Comparison of ENCODE assay signal across 15 mouse cellular contexts in the genomic region with DNA sequence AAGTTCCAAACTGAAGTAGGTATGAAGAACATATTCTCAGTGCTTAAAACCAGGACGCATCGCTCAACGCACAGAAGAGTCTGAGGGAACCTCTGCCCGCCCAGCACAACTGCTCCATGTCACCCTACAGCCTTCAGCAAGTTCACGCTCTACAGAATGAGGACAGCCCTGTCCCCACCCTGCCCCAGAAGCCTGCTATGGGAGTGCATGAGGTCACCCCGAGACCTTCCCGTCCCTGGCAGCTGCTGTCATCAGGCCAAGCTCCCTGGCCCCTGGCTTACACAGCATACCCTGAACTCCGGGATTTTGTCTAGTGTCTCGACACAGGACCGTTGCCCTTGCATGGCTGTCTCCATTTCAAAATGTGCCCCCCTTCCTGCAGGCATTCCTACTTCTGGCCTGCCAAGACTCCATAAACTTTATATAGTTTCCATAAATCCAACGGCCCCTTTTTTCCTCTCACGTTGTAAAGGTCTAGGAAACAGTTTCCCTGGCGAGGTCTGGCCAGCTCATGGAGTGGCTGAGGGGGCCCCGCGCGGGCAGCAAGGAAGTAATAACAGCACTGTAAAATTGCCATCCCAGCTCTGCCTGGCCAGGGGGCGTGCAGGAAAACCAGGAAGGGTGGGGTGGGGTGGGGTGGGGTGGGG. TPM values are rescaled to one million over a fixed set of nuclear protein-coding genes. Genes with fewer than 3 reads are reported as not detected.
DNase-seq lines count a peak whose midpoint lies in the region; ATAC-seq and TF ChIP-seq lines count a peak whose summit lies in the region.
"Had no signal": no experiment of that assay in that cellular context is flagged by ENCODE, and none has a peak within 500 bp of the region (broad histone marks: within the 10 kb centered on the region; RNA-seq: fewer than 3 reads in every experiment).

No protein-coding gene starts in this region.

- WGBS in heart, embryonic 15.5 days = 58% methylated on average over 17 of the region's 17 CpGs
- WGBS in heart, adult 2 months = 55% methylated on average over 17 of the region's 17 CpGs
- 60% methylated on average over 17 of the region's 17 CpGs for WGBS in lung, postnatal 0 days
- WGBS in limb, embryonic 13.5 days = 24% methylated on average over 17 of the region's 17 CpGs

- TF ChIP-seq CTCF in heart, adult 2 months (IDR thresholded peaks at IDR 0.05) = no peak
- TF ChIP-seq CTCF in lung, postnatal 0 days (IDR thresholded peaks at IDR 0.05) = no peak

- no peak for TF ChIP-seq POLR2A in heart, adult 2 months (IDR thresholded peaks at IDR 0.05; ENCODE audit: insufficient read depth, low read depth, low read length)

- no peak overlapping the region for H3K9ac ChIP-seq in heart, embryonic 15.5 days
- no peak overlapping the region for H3K9ac ChIP-seq in heart, adult 2 months (ENCODE audit: low read depth, low read length)
- no peak overlapping the region for H3K9ac ChIP-seq in lung, postnatal 0 days (replicated peaks; ENCODE audit: low read depth)
- H3K9ac ChIP-seq in limb, embryonic 13.5 days = no peak overlapping the region
- H3K9ac ChIP-seq: liver, embryonic 13.5 days; neural tube, embryonic 13.5 days had no signal

- ATAC-seq in heart, embryonic 15.5 days (replicated peaks; ENCODE audit: insufficient number of reproducible peaks, insufficient read depth, low FRiP score, low read depth) = peak; percentile 66
- peak; percentile 52 for ATAC-seq in lung, postnatal 0 days
- peak; percentile 83 for ATAC-seq in limb, embryonic 13.5 days (ENCODE audit: low FRiP score, low read depth)
- ATAC-seq: inflammation-experienced regulatory T-cells, adult 6 months had no signal

- H3K27ac ChIP-seq in heart, embryonic 15.5 days = no peak overlapping the region
- H3K27ac ChIP-seq in heart, adult 2 months = no peak overlapping the region
- no peak overlapping the region for H3K27ac ChIP-seq in lung, postnatal 0 days (ENCODE audit: low read length)
- H3K27ac ChIP-seq in limb, embryonic 13.5 days = peak overlapping the region; percentile 76; the same call in 1 of the 2 replicates
- H3K27ac ChIP-seq: liver, embryonic 13.5 days; neural tube, embryonic 13.5 days had no signal

- H3K4me2 ChIP-seq in heart, embryonic 15.5 days = peak overlapping the region; percentile 33; the same call in 1 of the 2 replicates
- no peak overlapping the region for H3K4me2 ChIP-seq in lung, postnatal 0 days (replicated peaks; ENCODE audit: low read depth, low read length)
- H3K4me2 ChIP-seq in limb, embryonic 13.5 days (replicated peaks) = peak overlapping the region; percentile 48
- H3K4me2 ChIP-seq: liver, embryonic 13.5 days; neural tube, embryonic 13.5 days had no signal

- intact Hi-C loops in heart, adult 2 months (cut with DNase I) = no loop called here

- H3K9me3 ChIP-seq in heart, embryonic 15.5 days (replicated peaks) = no peaks in the 10 kb centered on the region
- H3K9me3 ChIP-seq in lung, postnatal 0 days (ENCODE audit: low read length) = no peaks in the 10 kb centered on the region
- no peaks in the 10 kb centered on the region for H3K9me3 ChIP-seq in limb, embryonic 13.5 days
- H3K9me3 ChIP-seq: hindbrain, embryonic 10.5 days; liver, embryonic 13.5 days; megakaryocyte, embryonic 14.5 days; neural tube, embryonic 13.5 days had no signal

- H3K4me1 ChIP-seq in heart, embryonic 15.5 days (replicated peaks) = peaks cover 7% of the 10 kb centered on the region
- no peaks in the 10 kb centered on the region for H3K4me1 ChIP-seq in heart, adult 2 months (ENCODE audit: control insufficient read depth, insufficient read depth, low read length)
- no peaks in the 10 kb centered on the region for H3K4me1 ChIP-seq in lung, postnatal 0 days (ENCODE audit: insufficient read depth, low read depth, low read length)
- H3K4me1 ChIP-seq in limb, embryonic 13.5 days = peaks cover 74% of the 10 kb centered on the region
- H3K4me1 ChIP-seq: liver, embryonic 13.5 days had no signal

- no peak for TF ChIP-seq EP300 in heart, adult 2 months (IDR thresholded peaks at IDR 0.05; ENCODE audit: insufficient read depth, low read depth, low read length)
- TF ChIP-seq EP300 in lung, postnatal 0 days (IDR thresholded peaks at IDR 0.05) = no peak

- no peaks in the 10 kb centered on the region for H3K27me3 ChIP-seq in heart, embryonic 15.5 days
- H3K27me3 ChIP-seq in heart, adult 2 months (ENCODE audit: control insufficient read depth, insufficient read depth, low read length) = no peaks in the 10 kb centered on the region
- H3K27me3 ChIP-seq in lung, postnatal 0 days (replicated peaks; ENCODE audit: insufficient read depth, low read length) = no peaks in the 10 kb centered on the region
- peaks cover 85% of the 10 kb centered on the region for H3K27me3 ChIP-seq in limb, embryonic 13.5 days
- H3K27me3 ChIP-seq: liver, embryonic 13.5 days; neural tube, embryonic 13.5 days had no signal

- no peaks in the 10 kb centered on the region for H3K79me2 ChIP-seq in heart, adult 2 months (replicated peaks; ENCODE audit: control insufficient read depth, insufficient read depth, low read length)

- no peaks in the 10 kb centered on the region for H3K36me3 ChIP-seq in heart, embryonic 15.5 days
- H3K36me3 ChIP-seq in heart, adult 2 months (ENCODE audit: control insufficient read depth, insufficient read depth, low read length) = no peaks in the 10 kb centered on the region
- H3K36me3 ChIP-seq in lung, postnatal 0 days (ENCODE audit: insufficient read depth, low read length) = no peaks in the 10 kb centered on the region
- H3K36me3 ChIP-seq in limb, embryonic 13.5 days = no peaks in the 10 kb centered on the region
- H3K36me3 ChIP-seq: hindbrain, embryonic 10.5 days; liver, embryonic 13.5 days; neural tube, embryonic 13.5 days had no signal

- no peak overlapping the region for H3K4me3 ChIP-seq in heart, embryonic 15.5 days
- no peak overlapping the region for H3K4me3 ChIP-seq in heart, adult 2 months
- no peak overlapping the region for H3K4me3 ChIP-seq in lung, postnatal 0 days (ENCODE audit: low read depth, low read length)
- 0 out of 2 replicates have a peak overlapping the region, but pooled peaks have one; percentile 7 for H3K4me3 ChIP-seq in limb, embryonic 13.5 days
- H3K4me3 ChIP-seq: hindbrain, embryonic 10.5 days; liver, embryonic 13.5 days; megakaryocyte, embryonic 14.5 days; neural tube, embryonic 13.5 days had no signal

- peak; percentile 26 for DNase-seq in adrenal gland, adult 2 months
- DNase-seq in adrenal gland, adult 8-10 months = no peak
- no peak for DNase-seq in heart, adult 2 months
- peak; percentile 16 for DNase-seq in lung, postnatal 0 days (ENCODE audit: low spot score)
- DNase-seq in lung, adult 18-20 months = no peak
- DNase-seq in testis, postnatal 14 days (ENCODE audit: low spot score) = no peak
- DNase-seq: cerebellum, adult 9-11 months; liver, embryonic 13.5 days had no signal

RNA-seq across cellular contexts. Expression of gene Clmn, which starts 56.3 kb away (rescaled TPM):
- 10 to 100 TPM in 1 of 2 experiments, 1 to 10 TPM in 1; 9.3 to 13.1 TPM for total RNA-seq in adrenal gland, adult 2 months (2021)
- 1.4 and 1.5 TPM in 2 replicates for polyA plus RNA-seq in adrenal gland, adult 2 months (2012; rRNA removed)
- 10 to 100 TPM; 12.7 to 15.3 (median 14.2) TPM for total RNA-seq in adrenal gland, adult 8-10 months (2022)
- 0.54 and 1.2 TPM in 2 replicates for polyA plus RNA-seq in heart, embryonic 15.5 days (2015; fragmentation: Nextera tagmentation; extraction: Ambion mirVana)
- 1 to 10 TPM; 2.5 to 3.2 TPM for total RNA-seq in heart, adult 2 months (2021)
- polyA plus RNA-seq in heart, adult 2 months (2012; rRNA removed) = 1.0 and 1.1 TPM in 2 replicates
- polyA plus RNA-seq in lung, postnatal 0 days (2015; fragmentation: Nextera tagmentation; extraction: Ambion mirVana) = 2.0 and 2.5 TPM in 2 replicates
- polyA plus RNA-seq in limb, embryonic 13.5 days (2015; fragmentation: Nextera tagmentation; extraction: Ambion mirVana) = 3.1 and 3.8 TPM in 2 replicates
- total RNA-seq: CH12.LX had no signal

RNA-seq across cellular contexts. Expression of gene Dicer1, which starts 56.8 kb away (rescaled TPM):
- 10 to 100 TPM; 33.6 to 53.0 TPM for total RNA-seq in adrenal gland, adult 2 months (2021)
- polyA plus RNA-seq in adrenal gland, adult 2 months (2012; rRNA removed) = 3.6 and 4.3 TPM in 2 replicates
- 10 to 100 TPM; 46.3 to 58.1 (median 48.4) TPM for total RNA-seq in adrenal gland, adult 8-10 months (2022)
- 23.7 and 24.4 TPM in 2 replicates for polyA plus RNA-seq in heart, embryonic 15.5 days (2015; fragmentation: Nextera tagmentation; extraction: Ambion mirVana)
- 10 to 100 TPM; 19.6 to 24.3 TPM for total RNA-seq in heart, adult 2 months (2021)
- polyA plus RNA-seq in heart, adult 2 months (2012; rRNA removed) = 6.9 and 11.2 TPM in 2 replicates
- polyA plus RNA-seq in lung, postnatal 0 days (2015; fragmentation: Nextera tagmentation; extraction: Ambion mirVana) = 15.6 and 17.7 TPM in 2 replicates
- 47.0 and 49.4 TPM in 2 replicates for polyA plus RNA-seq in limb, embryonic 13.5 days (2015; fragmentation: Nextera tagmentation; extraction: Ambion mirVana)

Comparison
In these comparisons a context has a peak if more than half of its experiments do, and no peak if none do; other contexts are left out.
1. DNase-seq: peak in adrenal gland, adult 2 months (single experiment) and lung, postnatal 0 days (single experiment); none in adrenal gland, adult 8-10 months (single experiment), heart, adult 2 months (0 of 2), lung, adult 18-20 months (0 of 2) and testis, postnatal 14 days (single experiment).
2. Peak in every context shown above with its lines, with median percentiles within 50 percentile points of each other: ATAC-seq.